Mouse (Mus musculus) C2C12 (cell line): ENCODE measurements around the gene Tex33. TPM values are rescaled to one million over a fixed set of nuclear protein-coding genes. Genes with fewer than 3 reads are reported as not detected.
A peak's percentile ranks its signal among the peaks of the same experiment; 100 is the strongest.

Experiments
- H3K27me3 ChIP-seq: one replicate; pipeline ENCODE4 v1.6.1; 2011; ENCODE audit not compliant: control insufficient read depth, insufficient read depth, insufficient read length
- H3K36me3 ChIP-seq: one replicate; pipeline ENCODE4 v1.6.1; 2011; ENCODE audit not compliant: control insufficient read depth, insufficient read depth
- H3K4me3 ChIP-seq: one replicate; pipeline ENCODE4 v1.5.1; 2011; ENCODE audit warnings: mild to moderate bottlenecking, control low read depth; ENCODE audit not compliant: poor library complexity, insufficient read depth, severe bottlenecking
- H3K79me2 ChIP-seq: one replicate; pipeline ENCODE4 v1.6.1; 2011; ENCODE audit not compliant: control insufficient read depth, insufficient read depth
- H3K79me3 ChIP-seq: one replicate; pipeline ENCODE4 v1.6.1; 2011; ENCODE audit warnings: low read depth, control low read depth
- H3ac ChIP-seq: one replicate; pipeline ENCODE3; 2011; ENCODE audit warnings: low read depth; ENCODE audit not compliant: control insufficient read depth, insufficient read length
- CEBPB ChIP-seq: IDR thresholded peaks from one replicate; pipeline ENCODE4 v1.6.1; 2011; ENCODE audit warnings: low read depth, mild to moderate bottlenecking, control low read depth, moderate library complexity
- CTCF ChIP-seq: IDR thresholded peaks from one replicate; pipeline ENCODE4 v1.5.1; 2011; ENCODE audit not compliant: control insufficient read depth, insufficient read depth, insufficient read length
- FOSL1 ChIP-seq: IDR thresholded peaks from one replicate; pipeline ENCODE4 v1.8.0; 2011; ENCODE audit warnings: mild to moderate bottlenecking, low read length; ENCODE audit not compliant: poor library complexity, insufficient read depth, severe bottlenecking
- MAX ChIP-seq: IDR thresholded peaks from one replicate; pipeline ENCODE4 v1.6.1; 2011; ENCODE audit warnings: mild to moderate bottlenecking, control low read depth
- MYOD1 ChIP-seq: IDR thresholded peaks from one replicate; pipeline ENCODE4 v1.6.1; 2011; ENCODE audit warnings: low read depth; ENCODE audit not compliant: control insufficient read depth, insufficient read length
- MYOG ChIP-seq: IDR thresholded peaks from one replicate; pipeline ENCODE4 v1.6.1; 2011; ENCODE audit not compliant: control insufficient read depth, insufficient read length; ENCODE audit errors: extremely low read depth
- USF1 ChIP-seq: IDR thresholded peaks from one replicate; pipeline ENCODE4 v1.6.1; 2011; ENCODE audit warnings: low read depth, mild to moderate bottlenecking, control low read depth, moderate library complexity
- polyA plus RNA-seq: library from polyadenylated mRNA; unstranded; fragments of >200 nt; fragmentation: generic; extraction: Trizol; gene quantifications from one replicate; pipeline ENCODE4 v1.2.1, GENCODE M21; 2012; ENCODE audit warnings: missing spikeins

Tex33 gene
- polyA plus RNA-seq, 1 experiment: not detected

GRCm38 (mm10) chr15:78430874-78431273 lies 35.2 kb upstream of the Tex33 start:
- peaks cover 8% of the 10 kb centered on the region for H3K27me3 ChIP-seq
- TF ChIP-seq MYOG: no peak
- H3ac ChIP-seq: no peak overlapping the region
- peaks cover 54% of the 10 kb centered on the region for H3K36me3 ChIP-seq
- peaks cover 26% of the 10 kb centered on the region for H3K79me2 ChIP-seq
- H3K4me3 ChIP-seq: no peak overlapping the region
- H3K79me3 ChIP-seq: peaks cover 11% of the 10 kb centered on the region

- peaks cover 26% of the 10 kb centered on the region for H3K79me2 ChIP-seq
- H3ac ChIP-seq: peak overlapping the region; percentile 8
- H3K4me3 ChIP-seq: peak overlapping the region; percentile 85
- H3K79me3 ChIP-seq: peaks cover 11% of the 10 kb centered on the region
- peaks cover 9% of the 10 kb centered on the region for H3K27me3 ChIP-seq
- no peak for TF ChIP-seq USF1
- TF ChIP-seq CTCF: no peak
- TF ChIP-seq MYOD1: no peak
- TF ChIP-seq MAX: no peak
- TF ChIP-seq FOSL1: no peak
- no peak for TF ChIP-seq CEBPB
- no peak for TF ChIP-seq MYOG
- peaks cover 47% of the 10 kb centered on the region for H3K36me3 ChIP-seq
Observed at GRCm38 (mm10) chr15:78429871-78430622, 34.3 kb upstream of the Tex33 start.

GRCm38 (mm10) chr15:78429139-78429459 lies 33.4 kb upstream of the Tex33 start:
- Histone ChIP-seq H3K4me3 (peak overlapping the region; percentile 85), H3K79me2 (peaks cover 26% of the 10 kb centered on the region), H3K79me3 (peaks cover 11% of the 10 kb centered on the region), H3K27me3 (peaks cover 18% of the 10 kb centered on the region), H3K36me3 (peaks cover 37% of the 10 kb centered on the region), H3ac (peak overlapping the region; percentile 81)
- TF ChIP-seq MYOD1: no peak
- TF ChIP-seq CTCF: no peak
- no peak for TF ChIP-seq MAX
- no peak for TF ChIP-seq FOSL1
- TF ChIP-seq MYOG: no peak
- no peak for TF ChIP-seq USF1
- no peak for TF ChIP-seq CEBPB

GRCm38 (mm10) chr15:78428391-78429138 lies 32.9 kb upstream of the Tex33 start, which contains the start of gene Kctd17:
Kctd17 (plus strand) TSS chr15:78428564.
- Histone ChIP-seq H3K27me3 (peaks cover 20% of the 10 kb centered on the region), H3K79me2 (peaks cover 26% of the 10 kb centered on the region)

GRCm38 (mm10) chr15:78425230-78425629 lies 29.5 kb upstream of the Tex33 start:
- Histone ChIP-seq H3K27me3 (peaks cover 20% of the 10 kb centered on the region), H3K4me3 (no peak overlapping the region), H3K79me2 (peaks cover 16% of the 10 kb centered on the region), H3K36me3 (peaks cover 2% of the 10 kb centered on the region), H3ac (no peak overlapping the region), H3K79me3 (peaks cover 11% of the 10 kb centered on the region)
- no peak for TF ChIP-seq MAX

More at GRCm38 (mm10) chr15:78428391-78429138, 32.9 kb upstream of the Tex33 start, which contains the start of gene Kctd17:
- peak within 1 kb of the TSS; percentile 85 for H3K4me3 ChIP-seq
- peaks cover 11% of the 10 kb centered on the region for H3K79me3 ChIP-seq
- peak within 1 kb of the TSS; percentile 81 for H3ac ChIP-seq
- peaks cover 32% of the 10 kb centered on the region for H3K36me3 ChIP-seq
- TF ChIP-seq FOSL1 (no peak), MYOD1 (no peak), MAX (peak; percentile 88)

- H3K79me3 ChIP-seq: peaks cover 5% of the 10 kb centered on the region
- H3K27me3 ChIP-seq: peaks cover 25% of the 10 kb centered on the region
- no peak overlapping the region for H3ac ChIP-seq
- peaks cover 9% of the 10 kb centered on the region for H3K79me2 ChIP-seq
- H3K36me3 ChIP-seq: no peaks in the 10 kb centered on the region
- H3K4me3 ChIP-seq: no peak overlapping the region
- TF ChIP-seq USF1 (no peak), CEBPB (peak; percentile 31)
Observed at GRCm38 (mm10) chr15:78424507-78424906, 28.8 kb upstream of the Tex33 start.
